Mouse (Mus musculus) embryonic fibroblast, embryonic 13.5 days (primary cell): ENCODE results near the gene Diaph3.

Experiments used
- CTCF ChIP-seq: IDR thresholded peaks from 2 replicates; pipeline ENCODE4 v1.5.1; 2011; ENCODE audit warnings: mild to moderate bottlenecking, control low read depth, low read length, moderate library complexity, borderline replicate concordance; ENCODE audit not compliant: insufficient read depth
- POLR2A ChIP-seq: IDR thresholded peaks from 2 replicates; pipeline ENCODE4 v1.6.1; 2011; ENCODE audit warnings: low read depth, mild to moderate bottlenecking, control low read depth, low read length, moderate library complexity

GRCm38 (mm10) chr14:86816246-86816645, 324.8 kb downstream of the Diaph3 start:
- TF ChIP-seq CTCF (no peak), POLR2A (no peak)
